Mouse (Mus musculus): ENCODE measurements at regions not wholly inside any gene's neighbourhood (a gene's known extent, or its start where the extent isn't known, plus 50 kb on each side); places are given as distances from the start of the nearest gene placed in this dataset.

DNA sequence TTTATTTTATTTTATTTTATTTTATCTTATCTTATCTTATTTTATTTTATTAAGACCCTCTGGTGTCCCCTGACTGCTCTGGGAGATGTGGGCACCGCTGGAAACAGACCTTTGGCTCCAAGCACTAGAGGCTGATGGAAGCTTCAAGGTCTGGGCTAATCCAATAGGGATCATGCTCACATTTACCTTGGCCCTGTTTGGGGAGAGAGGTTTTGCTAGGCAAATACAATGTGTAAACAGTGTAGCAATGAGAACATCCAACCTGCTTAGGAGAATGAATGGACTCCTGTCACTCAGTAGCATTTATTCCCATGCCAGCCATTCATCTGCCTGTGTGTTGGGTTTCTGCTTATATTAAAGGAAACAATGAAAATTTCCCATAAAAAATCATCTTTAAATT lies 313.8 kb downstream of the Prdm2 start:
- Histone ChIP-seq H3K9me3 (ENCODE audit: control insufficient read depth, low read length) (peaks cover 3% of the 10 kb centered on the region; the same call in 1 of the 2 replicates), H3K27ac (ENCODE audit: low read depth, low read length) (no peak overlapping the region), H3K9ac (ENCODE audit: low read depth, low read length) (no peak overlapping the region), H3K27me3 (ENCODE audit: control insufficient read depth, insufficient read depth, low read length) (no peaks in the 10 kb centered on the region), H3K4me2 (replicated peaks; ENCODE audit: low read depth, low read length) (no peak overlapping the region), H3K4me3 (ENCODE audit: low read length) (no peak overlapping the region), H3K4me1 (ENCODE audit: control insufficient read depth, insufficient read depth, low read length) (no peaks in the 10 kb centered on the region), H3K36me3 (ENCODE audit: control insufficient read depth, insufficient read depth, low read length) (no peaks in the 10 kb centered on the region)
- 74% methylated on average over 1 of the region's 1 CpGs for WGBS
- no peak for ATAC-seq (ENCODE audit: low FRiP score, low TSS enrichment)

DNA sequence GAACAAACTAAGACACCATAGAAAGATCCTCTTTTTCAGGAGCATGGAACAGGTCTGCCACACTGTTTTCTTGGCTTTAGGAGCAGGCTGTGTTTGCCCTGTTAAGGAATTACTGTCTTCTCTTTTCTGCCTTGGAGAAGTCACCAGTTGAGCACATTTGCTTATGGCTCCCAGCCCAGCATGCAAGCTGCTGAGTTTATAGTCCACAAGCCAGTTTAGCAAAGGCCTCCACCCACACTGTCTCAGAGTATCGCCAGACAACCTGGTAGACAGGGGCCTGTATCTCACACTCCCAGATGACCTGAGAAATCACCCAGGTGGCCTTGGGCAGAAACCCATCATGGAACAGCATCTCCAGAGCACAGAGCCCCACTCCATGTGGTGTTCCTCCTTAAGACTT lies 322.1 kb downstream of the Prdm2 start:
- 80% methylated on average over 1 of the region's 1 CpGs for WGBS

DNA sequence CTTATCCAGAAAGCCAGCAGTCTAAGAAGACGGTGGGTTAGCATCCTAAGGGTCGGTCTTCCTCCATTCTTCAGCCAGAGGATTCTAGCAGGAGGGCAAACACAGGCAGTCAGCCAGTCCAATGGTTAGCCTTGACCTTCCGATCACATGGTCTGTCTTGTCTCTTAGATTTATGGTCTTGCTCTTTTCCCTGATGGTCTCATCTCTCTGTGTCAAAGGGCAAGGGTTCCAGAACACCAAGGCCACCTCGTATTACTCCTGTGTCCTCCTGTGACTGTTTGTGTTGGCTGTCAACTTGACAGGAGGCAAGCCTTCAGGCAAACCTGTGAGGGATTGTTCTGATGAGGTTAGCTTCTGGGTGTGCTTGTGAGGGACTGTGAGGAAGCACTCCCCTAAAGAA lies 323.9 kb downstream of the Prdm2 start:
- ATAC-seq (ENCODE audit: low FRiP score, low TSS enrichment), result no peak
- H3K4me1 ChIP-seq (ENCODE audit: control insufficient read depth, insufficient read depth, low read length), result no peaks in the 10 kb centered on the region
- no peak overlapping the region for H3K4me3 ChIP-seq (ENCODE audit: low read length)
- WGBS, result 53% methylated on average over 4 of the region's 4 CpGs
- no peaks in the 10 kb centered on the region for H3K9me3 ChIP-seq (ENCODE audit: control insufficient read depth, low read length)
- H3K4me2 ChIP-seq (replicated peaks; ENCODE audit: low read depth, low read length), result no peak overlapping the region
- no peaks in the 10 kb centered on the region for H3K27me3 ChIP-seq (ENCODE audit: control insufficient read depth, insufficient read depth, low read length)
- H3K36me3 ChIP-seq (ENCODE audit: control insufficient read depth, insufficient read depth, low read length), result no peaks in the 10 kb centered on the region
- H3K9ac ChIP-seq (ENCODE audit: low read depth, low read length), result no peak overlapping the region
- no peak overlapping the region for H3K27ac ChIP-seq (ENCODE audit: low read depth, low read length)

More for the DNA sequence above, 322.1 kb downstream of the Prdm2 start:
- Histone ChIP-seq H3K4me2 (replicated peaks; ENCODE audit: low read depth, low read length) (no peak overlapping the region), H3K9me3 (ENCODE audit: control insufficient read depth, low read length) (no peaks in the 10 kb centered on the region; the same call in 1 of the 2 replicates), H3K27ac (ENCODE audit: low read depth, low read length) (no peak overlapping the region), H3K9ac (ENCODE audit: low read depth, low read length) (no peak overlapping the region), H3K4me1 (ENCODE audit: control insufficient read depth, insufficient read depth, low read length) (no peaks in the 10 kb centered on the region), H3K36me3 (ENCODE audit: control insufficient read depth, insufficient read depth, low read length) (no peaks in the 10 kb centered on the region), H3K27me3 (ENCODE audit: control insufficient read depth, insufficient read depth, low read length) (no peaks in the 10 kb centered on the region), H3K4me3 (ENCODE audit: low read length) (no peak overlapping the region)
- ATAC-seq (ENCODE audit: low FRiP score, low TSS enrichment), result no peak

DNA sequence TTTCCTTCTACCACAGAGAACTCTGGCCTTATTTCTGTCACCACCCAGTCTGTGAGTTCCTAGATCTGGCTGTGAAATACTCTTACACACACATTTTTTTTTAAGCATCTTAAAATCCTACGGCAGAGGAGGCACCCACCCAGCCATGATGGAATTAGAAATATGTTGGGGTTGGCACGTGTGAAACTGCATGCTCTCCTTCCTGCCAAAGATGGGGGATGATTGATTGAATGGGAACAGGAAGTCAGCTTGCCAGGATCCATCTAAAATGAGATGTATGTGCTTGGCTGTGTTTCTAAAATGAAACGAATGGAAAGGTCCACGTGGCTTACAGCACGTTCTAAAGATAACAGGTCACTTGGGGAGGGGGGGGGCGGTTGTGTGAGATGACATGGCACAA lies 324.9 kb downstream of the Prdm2 start:
- ATAC-seq (ENCODE audit: low FRiP score, low TSS enrichment), result no peak
- no peak overlapping the region for H3K27ac ChIP-seq (ENCODE audit: low read depth, low read length)
- 40% methylated on average over 6 of the region's 6 CpGs for WGBS
- H3K9ac ChIP-seq (ENCODE audit: low read depth, low read length), result no peak overlapping the region
- no peaks in the 10 kb centered on the region for H3K9me3 ChIP-seq (ENCODE audit: control insufficient read depth, low read length)
- H3K4me2 ChIP-seq (replicated peaks; ENCODE audit: low read depth, low read length), result no peak overlapping the region
- no peaks in the 10 kb centered on the region for H3K4me1 ChIP-seq (ENCODE audit: control insufficient read depth, insufficient read depth, low read length)
- H3K4me3 ChIP-seq (ENCODE audit: low read length), result no peak overlapping the region
- no peaks in the 10 kb centered on the region for H3K36me3 ChIP-seq (ENCODE audit: control insufficient read depth, insufficient read depth, low read length)
- H3K27me3 ChIP-seq (ENCODE audit: control insufficient read depth, insufficient read depth, low read length), result no peaks in the 10 kb centered on the region

DNA sequence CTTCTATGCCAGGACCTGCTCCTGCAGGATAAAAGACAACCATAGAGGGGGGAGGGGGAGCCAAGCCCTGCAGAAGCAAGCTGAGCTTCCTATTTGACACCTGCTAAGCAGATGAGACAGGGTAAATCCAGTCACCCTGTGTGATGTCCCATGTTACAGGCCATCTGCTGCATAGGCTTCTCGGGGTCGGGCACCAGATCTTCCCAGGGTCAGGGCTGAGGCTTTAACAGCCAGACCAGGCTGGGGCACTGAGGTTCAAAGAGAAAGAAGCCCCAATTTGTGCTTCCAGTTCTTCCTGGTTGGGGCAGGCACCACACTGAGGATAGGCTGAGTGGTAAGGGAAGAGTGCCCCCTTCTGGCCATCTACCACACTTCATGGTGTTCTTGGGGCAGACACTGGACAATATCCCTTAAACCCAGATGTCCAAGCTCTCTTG lies 332.5 kb downstream of the Prdm2 start:
- no peak overlapping the region for H3K4me2 ChIP-seq (replicated peaks; ENCODE audit: low read depth, low read length)
- H3K9me3 ChIP-seq (ENCODE audit: control insufficient read depth, low read length), result no peaks in the 10 kb centered on the region
- no peak overlapping the region for H3K27ac ChIP-seq (ENCODE audit: low read depth, low read length)
- no peak overlapping the region for H3K4me3 ChIP-seq (ENCODE audit: low read length)
- peak; percentile 82 for ATAC-seq (ENCODE audit: low FRiP score, low TSS enrichment)
- H3K9ac ChIP-seq (ENCODE audit: low read depth, low read length), result no peak overlapping the region
- H3K4me1 ChIP-seq (ENCODE audit: control insufficient read depth, insufficient read depth, low read length), result no peaks in the 10 kb centered on the region
- no peaks in the 10 kb centered on the region for H3K27me3 ChIP-seq (ENCODE audit: control insufficient read depth, insufficient read depth, low read length)
- WGBS, result 11% methylated on average over 2 of the region's 2 CpGs
- no peaks in the 10 kb centered on the region for H3K36me3 ChIP-seq (ENCODE audit: control insufficient read depth, insufficient read depth, low read length)

DNA sequence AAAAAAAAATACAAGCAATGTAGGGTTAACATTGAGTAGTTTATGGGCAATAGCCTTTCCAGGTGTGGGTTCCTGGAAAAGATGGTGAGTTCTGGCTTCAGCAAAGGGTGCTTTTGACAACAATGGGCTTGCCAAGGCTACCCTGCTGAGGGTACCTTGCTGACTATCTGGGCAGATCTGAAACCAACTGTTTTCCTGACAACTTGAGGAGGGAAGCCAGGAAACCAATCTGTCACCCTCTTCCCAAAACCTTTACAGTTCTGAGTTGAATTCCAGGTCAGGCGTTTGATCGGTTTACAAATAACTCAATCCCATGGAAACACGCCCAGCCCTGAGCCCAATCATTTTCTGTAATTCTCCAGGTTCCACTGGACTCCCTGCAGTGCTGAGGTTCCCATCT lies 336.6 kb downstream of the Prdm2 start:
- H3K4me3 ChIP-seq (ENCODE audit: low read length), result no peak overlapping the region
- no peaks in the 10 kb centered on the region for H3K4me1 ChIP-seq (ENCODE audit: control insufficient read depth, insufficient read depth, low read length)
- no peak overlapping the region for H3K27ac ChIP-seq (ENCODE audit: low read depth, low read length)
- H3K9ac ChIP-seq (ENCODE audit: low read depth, low read length), result no peak overlapping the region
- H3K36me3 ChIP-seq (ENCODE audit: control insufficient read depth, insufficient read depth, low read length), result no peaks in the 10 kb centered on the region
- 86% methylated on average over 3 of the region's 3 CpGs for WGBS
- H3K9me3 ChIP-seq (ENCODE audit: control insufficient read depth, low read length), result no peaks in the 10 kb centered on the region
- H3K4me2 ChIP-seq (replicated peaks; ENCODE audit: low read depth, low read length), result no peak overlapping the region
- H3K27me3 ChIP-seq (ENCODE audit: control insufficient read depth, insufficient read depth, low read length), result no peaks in the 10 kb centered on the region
- no peak for ATAC-seq (ENCODE audit: low FRiP score, low TSS enrichment)

DNA sequence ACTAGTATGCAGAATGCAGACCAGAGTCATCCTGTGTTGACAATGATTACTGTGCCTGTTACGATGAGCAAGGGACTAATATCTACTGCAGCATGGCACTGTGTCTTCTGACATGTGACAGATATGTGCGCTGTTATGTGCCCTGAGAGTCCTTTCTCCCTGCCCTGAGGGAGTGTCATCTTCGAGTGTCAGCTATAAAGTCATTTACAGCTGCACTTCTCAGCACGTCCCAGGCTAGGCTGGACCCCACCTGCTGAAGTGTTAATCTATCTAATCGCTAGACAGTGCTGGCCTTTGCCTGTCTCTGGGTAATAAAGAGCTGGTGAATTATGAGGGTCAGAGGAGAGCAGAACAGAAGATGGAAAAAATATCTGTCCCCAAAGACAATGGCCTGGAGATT lies 337.7 kb downstream of the Prdm2 start:
- Histone ChIP-seq H3K4me1 (ENCODE audit: control insufficient read depth, insufficient read depth, low read length) (no peaks in the 10 kb centered on the region), H3K9me3 (ENCODE audit: control insufficient read depth, low read length) (no peaks in the 10 kb centered on the region), H3K36me3 (ENCODE audit: control insufficient read depth, insufficient read depth, low read length) (no peaks in the 10 kb centered on the region), H3K27me3 (ENCODE audit: control insufficient read depth, insufficient read depth, low read length) (no peaks in the 10 kb centered on the region), H3K4me2 (replicated peaks; ENCODE audit: low read depth, low read length) (no peak overlapping the region), H3K4me3 (ENCODE audit: low read length) (no peak overlapping the region), H3K9ac (ENCODE audit: low read depth, low read length) (no peak overlapping the region), H3K27ac (ENCODE audit: low read depth, low read length) (no peak overlapping the region)
- ATAC-seq (ENCODE audit: low FRiP score, low TSS enrichment), result no peak
- 31% methylated on average over 5 of the region's 5 CpGs for WGBS

DNA sequence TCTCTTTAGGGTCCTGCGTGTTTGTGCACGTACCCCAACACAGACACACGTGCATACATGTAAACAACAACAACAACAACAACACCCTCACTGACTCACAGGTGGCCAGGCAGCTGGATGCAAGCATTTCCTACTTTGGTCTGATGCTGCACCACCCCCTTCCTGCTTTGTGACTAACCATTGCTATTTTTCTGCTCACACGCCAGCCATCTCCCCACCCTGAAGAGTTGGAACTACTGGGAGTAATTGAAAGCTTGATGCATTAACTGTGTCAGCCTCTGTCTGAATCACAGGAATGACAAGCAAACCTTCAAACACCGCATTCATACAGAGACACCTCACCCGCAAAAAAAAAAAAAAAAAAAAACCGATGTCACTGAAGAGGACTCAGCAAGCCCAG lies 346.5 kb downstream of the Prdm2 start:
- H3K4me1 ChIP-seq (ENCODE audit: control insufficient read depth, insufficient read depth, low read length), result no peaks in the 10 kb centered on the region
- H3K4me2 ChIP-seq (replicated peaks; ENCODE audit: low read depth, low read length), result no peak overlapping the region
- H3K4me3 ChIP-seq (ENCODE audit: low read length), result no peak overlapping the region
- ATAC-seq (ENCODE audit: low FRiP score, low TSS enrichment), result no peak
- 92% methylated on average over 7 of the region's 7 CpGs for WGBS
- no peaks in the 10 kb centered on the region for H3K36me3 ChIP-seq (ENCODE audit: control insufficient read depth, insufficient read depth, low read length)
- no peak overlapping the region for H3K9ac ChIP-seq (ENCODE audit: low read depth, low read length)
- H3K27me3 ChIP-seq (ENCODE audit: control insufficient read depth, insufficient read depth, low read length), result no peaks in the 10 kb centered on the region
- no peaks in the 10 kb centered on the region for H3K9me3 ChIP-seq (ENCODE audit: control insufficient read depth, low read length)
- H3K27ac ChIP-seq (ENCODE audit: low read depth, low read length), result no peak overlapping the region

DNA sequence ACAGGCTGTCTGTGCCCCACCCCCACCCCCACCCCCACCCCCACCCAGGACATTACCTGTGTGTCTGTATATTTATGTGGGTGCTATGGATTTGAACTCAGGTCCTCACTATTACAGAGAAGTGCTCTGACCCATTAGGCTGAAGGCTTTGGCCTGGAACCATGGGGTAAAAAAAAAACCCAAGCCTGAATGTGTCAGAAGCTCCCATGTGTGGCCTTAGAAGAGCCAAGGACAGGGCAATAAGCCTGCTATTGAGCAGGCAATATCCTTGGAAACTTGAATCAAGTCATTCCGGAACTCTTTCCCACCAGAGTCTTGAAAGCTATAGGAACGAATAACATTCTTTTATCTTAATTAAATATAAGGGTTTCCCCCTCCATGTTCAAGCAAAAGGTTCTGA lies 347.2 kb downstream of the Prdm2 start:
- Histone ChIP-seq H3K9ac (ENCODE audit: low read depth, low read length) (no peak overlapping the region), H3K9me3 (ENCODE audit: control insufficient read depth, low read length) (no peaks in the 10 kb centered on the region), H3K27ac (ENCODE audit: low read depth, low read length) (no peak overlapping the region), H3K4me1 (ENCODE audit: control insufficient read depth, insufficient read depth, low read length) (no peaks in the 10 kb centered on the region), H3K4me2 (replicated peaks; ENCODE audit: low read depth, low read length) (no peak overlapping the region), H3K36me3 (ENCODE audit: control insufficient read depth, insufficient read depth, low read length) (no peaks in the 10 kb centered on the region), H3K27me3 (ENCODE audit: control insufficient read depth, insufficient read depth, low read length) (no peaks in the 10 kb centered on the region), H3K4me3 (ENCODE audit: low read length) (no peak overlapping the region)
- WGBS, result 85% methylated on average over 2 of the region's 2 CpGs
- ATAC-seq (ENCODE audit: low FRiP score, low TSS enrichment), result no peak

DNA sequence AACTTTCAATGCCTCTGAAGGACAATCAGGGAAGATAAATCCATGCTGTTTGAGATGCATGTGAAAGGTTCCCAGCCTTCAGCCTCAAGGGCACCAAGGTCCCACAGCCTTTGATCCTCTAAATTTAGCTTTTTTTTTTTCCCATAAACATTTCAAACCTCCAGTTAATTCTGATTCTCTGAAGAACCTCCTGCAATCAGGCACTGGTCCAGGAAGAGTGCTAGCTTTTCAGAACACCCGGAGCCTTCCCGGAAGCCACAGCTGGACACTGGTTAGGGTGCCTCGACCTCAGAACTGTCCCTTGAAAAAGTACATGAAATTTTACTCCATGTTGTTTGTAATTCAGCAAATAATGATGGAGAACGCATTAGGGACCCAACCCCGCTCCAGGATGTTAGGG lies 348.9 kb downstream of the Prdm2 start:
- Histone ChIP-seq H3K9me3 (ENCODE audit: control insufficient read depth, low read length) (no peaks in the 10 kb centered on the region), H3K36me3 (ENCODE audit: control insufficient read depth, insufficient read depth, low read length) (no peaks in the 10 kb centered on the region), H3K4me3 (ENCODE audit: low read length) (no peak overlapping the region), H3K9ac (ENCODE audit: low read depth, low read length) (no peak overlapping the region), H3K27me3 (ENCODE audit: control insufficient read depth, insufficient read depth, low read length) (no peaks in the 10 kb centered on the region), H3K27ac (ENCODE audit: low read depth, low read length) (no peak overlapping the region), H3K4me1 (ENCODE audit: control insufficient read depth, insufficient read depth, low read length) (no peaks in the 10 kb centered on the region), H3K4me2 (replicated peaks; ENCODE audit: low read depth, low read length) (no peak overlapping the region)
- no peak for ATAC-seq (ENCODE audit: low FRiP score, low TSS enrichment)
- WGBS, result 77% methylated on average over 5 of the region's 5 CpGs

Data from kidney, embryonic 14.5 days (tissue).